Mouse (Mus musculus): Measurements from ENCODE around the gene Arfip1. TPM values are rescaled to one million over a fixed set of nuclear protein-coding genes. Genes with fewer than 3 reads are reported as not detected.

Arfip1 gene
- 16.2 and 17.6 TPM in 2 replicates for polyA plus RNA-seq (2012; rRNA removed)

GRCm38 (mm10) chr3:84582023-84582912, at the start of gene Arfip1:
TSS of gene Arfip1 (minus strand) at chr3:84582625.
- peak; percentile 90 to 95 for DNase-seq (ENCODE audit: extremely low spot score in 1 of 2, low spot score in 1 of 2)

- DNase-seq (ENCODE audit: extremely low spot score in 1 of 2, low spot score in 1 of 2): no peak
These were observed 49.2 kb upstream of the Arfip1 start for GRCm38 (mm10) chr3:84631586-84631985.

- DNase-seq (ENCODE audit: extremely low spot score in 1 of 2, low spot score in 1 of 2): no peak
These were observed 39.6 kb upstream of the Arfip1 start for GRCm38 (mm10) chr3:84622026-84622425.

DNA sequence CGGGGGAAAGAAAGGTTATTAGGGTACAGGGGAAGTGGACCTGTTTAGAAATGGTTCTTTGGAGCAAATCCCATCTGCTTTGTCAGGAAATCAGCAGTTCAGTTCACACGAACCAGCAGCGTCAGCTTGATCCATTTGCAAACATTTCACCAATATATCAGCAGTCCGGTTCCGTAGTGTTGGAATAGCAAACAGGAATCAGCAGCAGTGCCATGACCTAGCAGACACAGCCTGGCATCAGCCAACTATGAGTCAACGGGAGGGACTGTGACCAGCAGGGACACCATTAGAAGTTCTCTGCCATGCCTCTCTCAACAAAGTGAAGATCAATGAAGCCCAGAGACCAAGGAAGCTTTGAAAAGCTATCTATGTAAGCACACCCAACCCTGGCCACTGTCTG, 37.3 kb upstream of the Arfip1 start:
- DNase-seq (ENCODE audit: extremely low spot score in 1 of 2, low spot score in 1 of 2): no peak

- no peak for DNase-seq (ENCODE audit: extremely low spot score in 1 of 2, low spot score in 1 of 2)
These were observed 36.6 kb upstream of the Arfip1 start for GRCm38 (mm10) chr3:84619056-84619455.

GRCm38 (mm10) chr3:84618627-84619026, 36.2 kb upstream of the Arfip1 start:
- no peak for DNase-seq (ENCODE audit: extremely low spot score in 1 of 2, low spot score in 1 of 2)

- DNase-seq (ENCODE audit: extremely low spot score in 1 of 2, low spot score in 1 of 2): no peak
These were observed 33.4 kb upstream of the Arfip1 start for GRCm38 (mm10) chr3:84615856-84616225.

DNA sequence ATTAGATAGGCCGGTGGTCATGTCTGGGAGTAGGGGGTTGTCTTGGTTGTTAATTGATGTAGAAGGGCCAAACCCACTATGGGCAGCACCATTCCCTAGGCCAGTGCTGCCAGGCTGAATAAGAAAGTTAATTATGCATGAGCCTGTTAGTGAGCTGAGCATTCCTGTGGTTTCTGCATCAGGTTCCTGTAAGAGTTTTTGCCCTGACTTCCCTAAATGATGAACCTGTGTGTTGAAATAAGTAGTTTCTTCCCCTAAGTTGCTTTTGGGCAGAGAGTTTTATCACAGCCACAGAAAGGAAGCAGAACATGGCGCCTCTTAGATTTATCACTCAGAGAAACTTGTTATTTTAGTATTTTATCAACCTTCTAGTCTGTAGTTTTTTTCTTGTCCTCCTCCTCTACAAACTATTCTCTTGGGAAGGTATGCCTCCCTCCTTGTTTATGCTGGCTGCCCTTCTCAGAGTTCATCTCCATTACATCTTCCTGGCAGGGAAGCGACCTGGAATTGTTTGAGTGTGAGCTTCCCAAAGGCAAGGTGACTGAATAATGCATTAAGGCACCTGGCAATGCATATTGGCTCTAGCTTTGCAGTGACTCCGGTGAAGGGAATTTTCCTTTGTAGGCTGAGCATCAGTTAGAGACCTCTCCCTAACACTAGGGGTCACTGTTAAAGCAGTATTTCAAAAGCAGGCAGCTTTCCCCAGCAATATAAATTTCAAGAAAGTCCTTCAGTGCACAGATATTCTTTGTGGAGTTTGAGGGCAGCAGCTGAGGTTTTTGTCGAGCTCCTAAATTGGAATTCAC, 32.8 kb upstream of the Arfip1 start:
- peak; percentile 5 to 75 for DNase-seq (ENCODE audit: extremely low spot score in 1 of 2, low spot score in 1 of 2)

DNA sequence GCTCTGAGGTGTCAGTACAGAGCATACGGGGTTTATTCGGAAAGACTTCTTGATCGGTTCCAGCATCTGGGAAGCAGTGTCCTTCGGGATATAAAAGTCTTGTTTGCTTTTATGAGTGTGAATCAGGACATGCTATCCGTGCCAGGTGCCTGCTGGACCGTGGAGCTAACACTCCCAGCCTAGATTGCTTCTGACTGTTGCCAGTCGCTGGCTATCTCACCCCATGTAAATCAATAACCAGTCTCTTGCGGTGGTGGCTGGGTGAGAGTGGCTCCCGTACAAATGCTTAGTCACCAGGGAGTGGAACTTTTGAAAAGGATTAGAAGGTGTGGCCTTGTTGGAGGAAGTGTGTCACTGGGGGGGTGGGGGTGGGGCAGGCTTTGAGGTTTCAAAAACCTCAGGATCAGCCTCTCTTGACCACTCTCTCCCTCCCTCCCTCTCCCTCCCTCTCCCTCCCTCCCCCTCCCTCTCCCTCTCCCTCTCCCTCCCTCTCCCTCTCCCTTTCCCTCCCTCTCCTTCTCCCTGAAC, 27.8 kb upstream of the Arfip1 start:
- DNase-seq (ENCODE audit: extremely low spot score in 1 of 2, low spot score in 1 of 2): no peak

DNA sequence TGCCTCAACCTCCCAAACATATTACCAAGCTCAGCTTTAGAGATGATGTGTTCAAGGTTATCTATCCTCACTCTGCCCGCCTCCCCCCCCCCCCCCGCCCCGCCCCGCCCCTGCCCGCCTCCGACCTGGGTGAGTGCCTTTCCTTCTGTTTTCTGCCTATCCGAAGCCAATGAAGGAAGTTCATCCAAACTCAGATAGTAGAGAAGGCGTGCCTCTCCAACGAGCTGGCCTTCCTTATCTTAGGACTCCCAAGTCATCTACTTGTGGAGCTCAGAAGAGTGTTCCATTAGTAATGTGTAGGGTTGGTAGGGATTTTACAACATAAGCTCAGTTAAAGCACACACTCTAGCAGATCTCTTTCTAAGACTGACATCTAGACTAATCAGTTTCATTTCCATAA, 20.8 kb upstream of the Arfip1 start:
- no peak for DNase-seq (ENCODE audit: extremely low spot score in 1 of 2, low spot score in 1 of 2)

GRCm38 (mm10) chr3:84602759-84603158, 20.3 kb upstream of the Arfip1 start:
- no peak for DNase-seq (ENCODE audit: extremely low spot score in 1 of 2, low spot score in 1 of 2)

DNA sequence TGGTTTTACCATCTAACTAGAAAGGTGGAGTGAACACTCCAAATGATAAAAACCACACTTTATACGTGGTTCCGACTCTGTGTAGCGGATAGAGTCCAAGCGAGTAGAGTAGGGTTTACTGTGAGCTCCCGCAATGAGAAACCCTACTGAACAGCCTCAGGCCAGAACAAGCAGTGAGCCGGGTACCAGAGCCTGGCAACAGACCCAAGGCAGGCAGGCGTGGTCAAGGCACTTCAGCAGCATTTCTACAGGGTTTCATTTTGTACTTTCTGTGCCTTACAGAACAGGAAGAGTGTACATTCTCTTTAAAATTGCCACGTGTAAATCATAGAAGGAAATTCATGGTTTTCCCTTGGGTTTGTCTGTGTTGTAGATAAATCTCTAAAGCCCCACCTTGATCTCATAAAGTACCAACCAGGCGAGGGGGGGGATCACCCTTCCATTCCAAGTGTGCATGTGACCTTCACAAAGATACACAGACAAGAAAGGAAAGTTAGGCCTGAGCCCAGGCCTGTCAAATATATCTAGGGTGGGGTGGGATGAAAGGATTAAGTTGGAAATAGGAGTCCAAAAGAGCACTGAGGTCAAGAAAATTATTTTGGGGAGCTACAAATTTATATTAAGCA, 19.6 kb upstream of the Arfip1 start:
- no peak for DNase-seq (ENCODE audit: extremely low spot score in 1 of 2, low spot score in 1 of 2)

- DNase-seq (ENCODE audit: extremely low spot score in 1 of 2, low spot score in 1 of 2): no peak
These were observed 16.3 kb upstream of the Arfip1 start for GRCm38 (mm10) chr3:84598756-84599155.

GRCm38 (mm10) chr3:84597996-84598734, 15.7 kb upstream of the Arfip1 start:
- DNase-seq (ENCODE audit: extremely low spot score in 1 of 2, low spot score in 1 of 2): no peak

- no peak for DNase-seq (ENCODE audit: extremely low spot score in 1 of 2, low spot score in 1 of 2)
These were observed 13.3 kb upstream of the Arfip1 start for GRCm38 (mm10) chr3:84595677-84596234.

- peak; percentile 46 to 77 for DNase-seq (ENCODE audit: extremely low spot score in 1 of 2, low spot score in 1 of 2)
These were observed 12.7 kb upstream of the Arfip1 start for GRCm38 (mm10) chr3:84594894-84595676.

- no peak for DNase-seq (ENCODE audit: extremely low spot score in 1 of 2, low spot score in 1 of 2)
These were observed 10.8 kb upstream of the Arfip1 start, which contains the start of gene Tigd4 for GRCm38 (mm10) chr3:84593274-84593673. TSS of gene Tigd4 (plus strand) at chr3:84593574.

GRCm38 (mm10) chr3:84586736-84587135, 4.3 kb upstream of the Arfip1 start:
- DNase-seq (ENCODE audit: extremely low spot score in 1 of 2, low spot score in 1 of 2): no peak

- no peak for DNase-seq (ENCODE audit: extremely low spot score in 1 of 2, low spot score in 1 of 2)
These were observed 470 bp upstream of the Arfip1 start for GRCm38 (mm10) chr3:84582913-84583276.

Data from frontal cortex, adult 2 months (tissue).